Mouse (Mus musculus): ENCODE measurements around the gene Zfp709.
"Not testable (repeated sequence)": the region's sequence is repeated elsewhere in the genome, so short reads cannot be mapped to it uniquely, and the experiment has no call there.

Zfp709 gene

GRCm38 (mm10) chr8:71881618-71882274, at the start of gene Zfp709:
Gene Zfp709, plus strand, starts transcription at chr8:71882019.
- DNase-seq (ENCODE audit: low spot score) = peak; percentile 69

- not testable (repeated sequence) for DNase-seq (ENCODE audit: low spot score)
Observed at GRCm38 (mm10) chr8:71838207-71838606, 43.6 kb upstream of the Zfp709 start.

DNA sequence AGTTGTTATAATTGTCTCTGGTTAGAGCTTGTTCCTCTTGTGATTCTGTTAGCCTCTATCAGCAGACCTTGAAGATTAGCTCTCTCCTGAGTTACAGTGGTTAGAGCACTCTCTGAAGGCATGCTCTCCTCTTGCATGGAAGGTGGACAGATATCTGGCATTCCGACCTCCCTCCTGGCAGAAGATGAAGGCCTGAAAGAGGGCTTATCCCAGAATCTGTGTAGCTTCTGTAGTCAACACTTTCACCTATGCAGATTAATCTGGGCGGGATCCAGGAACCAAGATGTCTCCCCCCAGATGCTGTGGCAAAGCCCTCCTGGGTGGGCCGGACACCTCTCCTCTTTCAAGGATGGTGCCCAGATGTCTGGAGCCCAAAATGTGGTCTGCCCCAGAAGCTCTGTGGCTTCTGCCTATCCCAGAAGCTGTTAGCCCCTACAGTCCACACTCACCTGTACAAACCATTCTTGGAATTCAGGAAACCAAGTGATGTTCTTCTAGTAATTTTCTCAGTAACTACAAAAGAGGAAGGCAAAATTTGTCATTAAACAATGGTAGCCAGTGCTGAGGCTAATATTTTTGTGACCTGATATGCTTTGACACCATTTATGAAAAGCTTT, 40.5 kb upstream of the Zfp709 start:
- not testable (repeated sequence) for DNase-seq (ENCODE audit: low spot score)

DNA sequence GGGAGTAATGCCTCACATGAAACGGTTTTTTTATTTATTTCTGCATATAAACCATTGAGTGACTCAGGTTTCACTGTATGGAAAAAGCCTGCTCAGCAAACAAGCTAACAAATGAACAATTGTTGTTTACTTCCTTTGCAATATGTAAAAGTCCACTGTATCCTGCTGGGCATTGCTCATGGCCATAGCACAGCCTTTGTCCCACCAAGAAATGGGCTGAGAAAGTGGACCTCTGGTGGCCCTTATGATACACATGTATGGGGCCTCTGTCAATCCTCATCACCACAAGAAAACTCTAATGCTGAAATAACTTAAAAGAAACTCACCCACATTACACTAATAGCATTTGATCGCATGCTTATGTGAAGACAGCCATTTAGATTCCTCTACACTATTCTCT, 39.3 kb upstream of the Zfp709 start:
- not testable (repeated sequence) for DNase-seq (ENCODE audit: low spot score)

DNA sequence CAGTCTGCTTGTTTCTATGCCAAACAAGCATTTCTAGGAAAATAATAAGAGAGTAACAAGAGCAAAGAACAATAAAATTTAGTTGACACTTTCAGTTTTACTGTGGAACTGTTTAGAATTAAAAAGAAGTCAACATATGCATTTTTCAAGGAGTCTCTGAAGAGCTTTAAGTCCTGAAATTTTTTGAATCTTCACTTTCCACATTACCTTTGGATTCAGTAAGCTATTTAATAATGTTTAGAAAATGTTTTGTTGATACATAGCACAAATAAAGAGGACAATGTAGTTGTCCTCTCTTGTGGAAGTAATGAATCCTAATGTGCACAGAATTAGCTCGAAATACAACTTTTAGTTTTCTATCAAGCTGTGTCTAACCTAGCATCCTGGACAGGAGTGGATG, 37.4 kb upstream of the Zfp709 start:
- not testable (repeated sequence) for DNase-seq (ENCODE audit: low spot score)

- not testable (repeated sequence) for DNase-seq (ENCODE audit: low spot score)
Observed at GRCm38 (mm10) chr8:71845993-71846483, 35.8 kb upstream of the Zfp709 start.

GRCm38 (mm10) chr8:71846745-71847144, 35.1 kb upstream of the Zfp709 start:
- DNase-seq (ENCODE audit: low spot score) = not testable (repeated sequence)

DNA sequence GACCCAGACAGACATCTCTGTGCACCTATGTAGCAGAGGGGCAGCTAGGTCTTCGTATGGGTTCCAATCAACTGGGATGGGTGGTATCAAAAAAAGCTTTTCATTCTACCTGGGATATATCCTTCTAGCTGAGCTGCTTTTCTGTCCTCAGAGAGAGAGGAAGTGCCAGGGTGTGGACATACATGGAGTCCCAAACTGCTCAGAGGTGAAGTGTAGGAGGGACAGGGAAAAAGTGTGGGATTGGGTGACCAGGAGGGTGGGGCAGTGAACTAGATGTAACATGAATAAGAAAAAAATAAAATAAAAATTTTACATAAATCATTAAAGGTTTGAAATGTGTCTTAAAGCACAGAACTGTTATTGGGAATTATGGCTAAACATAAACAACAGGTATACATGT, 30.8 kb upstream of the Zfp709 start:
- not testable (repeated sequence) for DNase-seq (ENCODE audit: low spot score)

DNA sequence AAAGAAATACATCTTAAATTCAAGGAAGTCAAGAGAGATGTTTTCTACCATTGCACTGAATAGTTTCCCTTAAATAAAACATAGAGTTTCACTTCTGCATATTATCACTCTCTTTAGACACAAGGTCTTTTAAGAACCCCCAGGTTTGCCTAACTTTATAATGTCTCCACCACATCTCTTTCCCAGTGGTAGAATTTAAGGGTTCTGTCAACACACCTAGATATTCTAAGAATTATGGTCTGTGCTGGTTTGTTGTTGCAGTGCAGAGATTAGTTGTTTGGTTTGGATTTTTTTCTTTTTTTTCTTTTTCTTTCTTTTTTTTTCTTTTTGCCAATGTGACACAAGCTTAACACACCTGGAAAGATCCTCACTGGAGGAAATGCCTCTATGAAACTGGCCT, 28.5 kb upstream of the Zfp709 start:
- not testable (repeated sequence) for DNase-seq (ENCODE audit: low spot score)

- not testable (repeated sequence) for DNase-seq (ENCODE audit: low spot score)
Observed at GRCm38 (mm10) chr8:71856630-71857328, 25.0 kb upstream of the Zfp709 start.

- DNase-seq (ENCODE audit: low spot score) = not testable (repeated sequence)
Observed at GRCm38 (mm10) chr8:71857364-71857763, 24.5 kb upstream of the Zfp709 start.

DNA sequence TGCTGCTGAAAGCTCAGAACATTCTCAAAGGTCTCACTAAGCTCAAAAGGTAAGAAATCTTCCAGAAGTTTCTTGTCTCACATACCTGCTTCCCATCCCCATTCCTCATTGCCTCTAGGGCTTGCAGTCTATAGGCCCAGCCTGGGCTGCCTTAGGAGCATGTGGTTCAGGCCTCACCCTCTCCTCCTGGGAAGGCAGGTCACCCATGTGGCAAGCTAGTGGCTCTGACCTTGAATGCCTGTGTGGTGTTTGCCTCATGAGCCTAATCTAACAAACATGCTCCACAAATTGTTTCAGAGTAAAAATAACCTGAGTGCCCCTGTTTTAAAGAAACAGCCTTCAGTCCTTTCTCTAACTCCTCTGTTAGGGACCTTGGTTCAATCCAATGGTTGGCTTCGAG, 20.3 kb upstream of the Zfp709 start:
- not testable (repeated sequence) for DNase-seq (ENCODE audit: low spot score)

DNA sequence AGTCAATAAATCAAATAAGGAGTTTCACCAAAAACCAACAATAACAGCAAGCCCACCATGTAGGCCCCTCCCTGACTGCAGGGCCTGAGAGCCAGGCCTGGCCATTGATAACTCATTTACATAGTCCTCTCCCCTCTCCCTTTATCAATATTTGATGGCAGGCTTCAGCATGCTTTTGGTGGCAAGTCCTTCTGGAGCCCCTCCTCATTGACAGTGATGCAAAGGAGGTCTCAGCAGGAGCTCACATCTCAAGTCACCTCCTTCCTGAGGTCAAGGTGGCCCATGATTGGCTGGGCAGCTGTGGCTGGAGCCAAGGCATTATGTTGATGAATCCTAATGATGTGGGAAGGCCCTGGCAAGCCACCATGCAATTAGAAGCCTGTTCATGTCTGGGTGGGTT, 19.8 kb upstream of the Zfp709 start:
- DNase-seq (ENCODE audit: low spot score) = not testable (repeated sequence)

- DNase-seq (ENCODE audit: low spot score) = not testable (repeated sequence)
Observed at GRCm38 (mm10) chr8:71900666-71901065, 18.8 kb downstream of the Zfp709 start.

- not testable (repeated sequence) for DNase-seq (ENCODE audit: low spot score)
Observed at GRCm38 (mm10) chr8:71903084-71903483, 21.3 kb downstream of the Zfp709 start.

DNA sequence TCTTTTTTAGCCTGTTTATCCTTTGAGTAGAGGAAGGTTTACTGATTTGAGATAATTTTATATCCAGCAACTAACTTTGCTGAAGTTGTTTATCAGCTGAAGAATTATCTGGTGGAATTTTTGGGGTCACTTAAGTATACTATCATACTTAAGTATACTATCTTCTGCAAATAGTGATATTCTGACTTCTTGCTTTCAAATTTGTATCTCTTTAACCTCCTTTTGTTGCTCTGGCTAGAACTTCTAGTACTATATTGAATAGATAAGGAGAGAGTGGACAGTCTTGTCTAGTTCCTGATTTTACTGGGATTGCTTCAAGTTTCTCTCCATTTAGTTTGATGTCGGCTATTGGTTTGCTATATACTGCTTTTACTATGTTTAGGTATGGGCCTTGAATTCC, 25.0 kb downstream of the Zfp709 start:
- no peak for DNase-seq (ENCODE audit: low spot score)

DNA sequence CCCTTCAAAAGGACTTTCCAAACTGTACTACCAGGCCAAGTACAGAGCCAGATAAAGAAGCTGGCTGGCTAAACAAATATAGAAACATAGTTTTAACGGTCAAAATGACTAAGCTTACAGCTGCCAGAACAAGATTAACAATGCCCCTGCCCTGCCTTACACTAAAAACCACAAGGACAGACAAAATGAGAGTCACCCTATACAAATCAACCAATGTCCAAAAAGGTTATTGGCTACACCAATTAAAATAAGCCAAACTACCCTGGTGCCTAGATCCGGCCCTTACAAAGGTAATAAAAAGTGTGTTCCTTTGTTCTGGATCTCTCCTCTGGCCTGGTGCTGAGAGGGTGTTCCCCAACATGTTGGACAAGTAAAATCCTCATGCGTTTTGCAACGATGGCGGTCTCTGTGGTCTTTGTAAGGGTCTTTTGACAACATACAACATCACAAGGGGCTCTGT, 26.0 kb downstream of the Zfp709 start:
- no peak for DNase-seq (ENCODE audit: low spot score)

GRCm38 (mm10) chr8:71908309-71909261, 26.8 kb downstream of the Zfp709 start, which contains the start of the genes Zfp882 and Zfp617:
Gene Zfp882, plus strand, starts transcription at chr8:71908608.
Gene Zfp617, plus strand, starts transcription at chr8:71908635.
- DNase-seq (ENCODE audit: low spot score) = peak; percentile 88

DNA sequence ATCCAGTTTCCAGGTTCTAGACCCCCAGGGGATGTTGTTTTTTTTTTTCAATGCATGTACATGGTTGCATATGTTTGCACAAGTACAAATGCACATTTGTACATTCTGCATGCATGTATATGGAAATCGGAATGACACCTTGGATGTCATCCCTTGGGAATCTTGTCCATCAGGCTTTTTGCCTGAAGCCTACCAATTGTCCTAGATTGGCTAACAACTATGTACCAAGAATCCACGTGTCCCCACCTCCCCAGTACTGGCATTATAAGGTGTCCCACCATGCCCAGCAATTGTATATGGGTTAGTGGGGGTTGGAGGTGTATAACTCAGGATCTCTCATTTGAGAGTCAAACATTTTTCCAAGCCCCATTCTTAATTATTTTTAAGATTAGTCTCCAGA, 30.5 kb downstream of the Zfp709 start:
- no peak for DNase-seq (ENCODE audit: low spot score)

DNA sequence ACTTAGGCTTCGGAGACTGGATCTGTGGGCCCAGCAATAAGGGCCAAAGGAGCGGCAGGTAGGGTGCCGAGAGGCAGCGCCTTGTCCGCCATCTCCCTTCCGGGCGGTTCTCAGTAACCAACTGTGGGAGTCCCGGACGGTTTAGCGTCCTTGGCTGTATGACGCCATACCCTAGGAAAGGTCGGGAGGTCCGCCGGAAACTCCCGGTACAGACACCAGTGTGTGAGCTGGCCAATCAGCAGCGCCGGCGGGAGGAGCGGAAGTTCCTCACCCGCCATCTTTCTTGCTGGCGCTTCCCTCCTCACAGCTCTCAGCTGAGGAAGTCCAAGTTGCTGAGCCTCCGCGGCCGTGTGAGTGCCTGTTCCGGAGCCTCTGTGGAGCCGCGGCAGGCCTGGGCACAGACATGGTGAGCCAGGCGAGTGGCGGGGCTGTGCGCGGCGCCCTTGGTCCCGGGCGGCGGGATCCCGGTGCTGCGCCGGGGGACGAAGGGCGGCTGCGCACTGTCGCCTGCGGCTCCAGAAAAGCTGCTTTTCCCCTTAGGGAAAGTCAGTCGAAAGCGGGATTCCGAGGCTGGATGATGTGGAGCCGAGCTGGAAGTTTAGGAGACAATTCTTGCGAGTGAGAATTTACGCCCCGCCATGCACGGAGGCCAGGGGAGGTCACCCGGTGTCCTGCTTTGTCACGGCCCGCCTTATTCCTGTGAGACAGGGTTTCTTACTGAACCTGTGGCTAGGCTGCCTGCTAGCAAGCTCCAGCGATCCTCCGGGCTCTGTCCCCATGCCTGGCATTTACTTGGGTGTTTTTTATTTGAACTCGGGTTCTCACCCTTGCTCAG, 41.0 kb downstream of the Zfp709 start:
- peak; percentile 91 for DNase-seq (ENCODE audit: low spot score)

GRCm38 (mm10) chr8:71925791-71926190, 44.0 kb downstream of the Zfp709 start:
- DNase-seq (ENCODE audit: low spot score) = no peak

All from ovary, postnatal 36 days (tissue).